Mouse (Mus musculus): ENCODE results near the gene Tpi1.

DNA sequence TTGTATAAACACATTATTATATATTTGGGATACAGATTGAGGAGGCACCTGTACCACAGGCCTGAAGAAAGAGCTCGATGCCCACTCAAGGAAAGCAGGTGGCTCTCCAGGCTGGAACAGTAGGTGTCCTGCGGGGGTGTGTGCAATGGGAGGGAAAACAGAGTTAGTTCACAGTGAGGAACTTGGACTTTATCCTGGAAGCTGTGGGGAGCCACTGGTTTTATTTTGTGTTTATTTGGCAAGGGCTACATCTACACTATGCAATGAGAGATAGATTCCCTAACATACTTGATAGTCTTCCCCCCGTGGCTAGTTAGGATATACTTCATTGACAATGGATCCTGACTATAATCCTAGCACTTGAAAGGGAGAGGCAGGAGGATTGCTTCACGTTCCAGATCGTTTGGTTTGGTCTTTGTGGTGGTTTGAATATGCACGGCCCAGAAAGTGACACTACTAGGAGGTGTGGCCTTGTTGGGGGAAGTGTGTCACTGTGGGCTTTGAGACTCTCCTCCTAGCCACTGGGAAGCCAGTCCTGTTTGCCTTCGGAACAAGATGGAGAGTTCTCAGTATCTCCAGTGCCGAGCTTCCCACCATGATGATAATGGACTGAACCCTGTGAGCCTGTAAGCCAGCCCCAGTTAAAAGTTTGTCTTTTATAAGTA is 27.2 kb downstream of the Tpi1 start:
- no peak for TF ChIP-seq CTCF (IDR thresholded peaks at IDR 0.05; ENCODE audit: low read depth, low read length)
- no peak for TF ChIP-seq POLR2A (IDR thresholded peaks at IDR 0.05; ENCODE audit: borderline replicate concordance, low read depth, low read length)

Data from bone marrow macrophage, adult 2 months (primary cell).